In the genomic region with DNA sequence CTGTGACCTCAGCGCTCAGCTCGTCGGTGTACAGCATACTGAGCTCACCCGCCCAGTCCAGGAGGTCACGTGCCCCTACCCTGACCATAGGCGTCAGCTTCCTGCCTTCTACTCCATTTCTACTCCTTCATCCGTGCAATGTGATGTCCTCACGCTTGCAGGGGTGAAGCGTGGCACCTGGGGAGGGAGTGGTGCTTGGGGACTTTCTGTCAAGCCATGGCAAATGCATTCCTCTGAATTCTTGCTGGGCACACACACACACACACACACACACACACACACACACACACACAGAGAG, we compare ENCODE assay signal across 8 mouse cellular contexts. TPM values are rescaled to one million over a fixed set of nuclear protein-coding genes. Genes with fewer than 3 reads are reported as not detected.
DNase-seq lines count a peak whose midpoint lies in the region; ATAC-seq and TF ChIP-seq lines count a peak whose summit lies in the region.

No protein-coding gene starts in this region.

- intact Hi-C loops in gastrocnemius, postnatal 14 days (cut with DNase I; ENCODE audit: low total_unique reads): no loop called here

- TF ChIP-seq POLR2A in spleen, adult 2 months (IDR thresholded peaks at IDR 0.05; ENCODE audit: low read depth, low read length): no peak

- 19% methylated on average over 9 of the region's 9 CpGs for WGBS in liver, postnatal 0 days (ENCODE audit: insufficient replicate concordance)
- 3% methylated on average over 9 of the region's 9 CpGs for WGBS in spleen, adult 2 months

- peak overlapping the region; percentile 8; the same call in 1 of the 2 replicates for H3K9ac ChIP-seq in ES-E14 (ENCODE audit: insufficient read depth, low read depth, low read length, poor library complexity, severe bottlenecking)
- no peak overlapping the region for H3K9ac ChIP-seq in liver, postnatal 0 days (replicated peaks)

- H3K9me3 ChIP-seq in ES-E14 (ENCODE audit: control insufficient read depth, insufficient read depth, low read depth, low read length): no peaks in the 10 kb centered on the region
- no peaks in the 10 kb centered on the region for H3K9me3 ChIP-seq in liver, postnatal 0 days (ENCODE audit: low read length)

- TF ChIP-seq CTCF in liver, postnatal 0 days (IDR thresholded peaks at IDR 0.05; ENCODE audit: low read depth): no peak
- no peak for TF ChIP-seq CTCF in spleen, adult 2 months (IDR thresholded peaks at IDR 0.05; ENCODE audit: extremely low read depth, insufficient read depth, insufficient read length, insufficient replicate concordance)

- H3K27ac ChIP-seq in ES-E14 (ENCODE audit: insufficient read depth, low read depth, low read length, poor library complexity, severe bottlenecking): no peak overlapping the region
- peak overlapping the region; percentile 61 for H3K27ac ChIP-seq in liver, postnatal 0 days (ENCODE audit: low read depth)
- H3K27ac ChIP-seq in spleen, adult 2 months (ENCODE audit: insufficient read depth, low read length): 0 out of 2 replicates have a peak overlapping the region, but pooled peaks have one; percentile 1

- no peaks in the 10 kb centered on the region for H3K36me3 ChIP-seq in ES-E14 (ENCODE audit: control insufficient read depth, insufficient read depth, low read length, poor library complexity, severe bottlenecking)
- no peaks in the 10 kb centered on the region for H3K36me3 ChIP-seq in liver, postnatal 0 days (replicated peaks; ENCODE audit: insufficient read depth, low read length)
- H3K36me3 ChIP-seq in spleen, adult 2 months (ENCODE audit: control insufficient read depth, insufficient read depth, low read length): no peaks in the 10 kb centered on the region

- H3K4me2 ChIP-seq in liver, postnatal 0 days (ENCODE audit: low read depth, low read length): peak overlapping the region; percentile 68

- TF ChIP-seq EP300 in liver, postnatal 0 days (IDR thresholded peaks at IDR 0.05; ENCODE audit: low read depth): no peak

- DNase-seq in cerebellum, postnatal 10 days: peak; percentile 10 to 25
- no peak for DNase-seq in cerebellum, postnatal 36 days
- no peak for DNase-seq in ES-E14 (ENCODE audit: low read depth, low spot score)
- DNase-seq in liver, postnatal 0 days: peak; percentile 52
- peak; percentile 33 to 67 for DNase-seq in spleen, adult 2 months (ENCODE audit: low read depth in 1 of 2, low spot score in 2 of 2)
- DNase-seq in layer of hippocampus, adult 11-12 months (ENCODE audit: low spot score): no peak
- no peak for DNase-seq in gastrocnemius, postnatal 14 days

- in situ Hi-C loops in ES-E14 (cut with MboI; ENCODE audit: low sequenced_read_pairs in 2 of 2, unreplicated experiment in 2 of 2): no loop called here

- peak; percentile 66 for ATAC-seq in granulocyte monocyte progenitor cell, adult 5-6 weeks (replicated peaks; ENCODE audit: poor library complexity, severe bottlenecking)
- peak; percentile 49 for ATAC-seq in liver, postnatal 0 days

- peaks cover 0 to 17% of the 10 kb centered on the region in 2 experiments; a peak in 2 of 4 replicates for H3K4me1 ChIP-seq in ES-E14 (ENCODE audit: control insufficient read depth in 2 of 2, insufficient read depth in 2 of 2, low read length in 2 of 2, poor library complexity in 1 of 2)
- peaks cover 17% of the 10 kb centered on the region for H3K4me1 ChIP-seq in liver, postnatal 0 days (ENCODE audit: insufficient read depth)
- H3K4me1 ChIP-seq in spleen, adult 2 months (ENCODE audit: control insufficient read depth, insufficient read depth, insufficient read length): peaks cover 4% of the 10 kb centered on the region; the same call in 1 of the 2 replicates

- no peaks in the 10 kb centered on the region for H3K27me3 ChIP-seq in liver, postnatal 0 days (ENCODE audit: insufficient read depth, low read length)
- no peaks in the 10 kb centered on the region for H3K27me3 ChIP-seq in spleen, adult 2 months (ENCODE audit: control insufficient read depth, insufficient read depth, low read length)

- peak overlapping the region in 1 of 2 experiments; percentile 10; a peak in 2 of 4 replicates for H3K4me3 ChIP-seq in ES-E14 (ENCODE audit: insufficient read depth in 1 of 2, low read depth in 1 of 2, low read length in 2 of 2, poor library complexity in 1 of 2, severe bottlenecking in 1 of 2)
- peak overlapping the region; percentile 32 for H3K4me3 ChIP-seq in liver, postnatal 0 days (ENCODE audit: low read depth, low read length)
- H3K4me3 ChIP-seq in spleen, adult 2 months (ENCODE audit: extremely low read depth, insufficient read depth, insufficient read length): peak overlapping the region; percentile 42

TF ChIP-seq in ES-E14, 5 proteins besides CTCF, POLR2A, EP300 and RAD21:
- TF ChIP-seq ZNF384 (IDR thresholded peaks at IDR 0.05; ENCODE audit: low read depth, low read length) (no peak), CHD2 (IDR thresholded peaks at IDR 0.05; ENCODE audit: low read depth, low read length) (no peak), ZC3H11A (IDR thresholded peaks at IDR 0.05; ENCODE audit: borderline replicate concordance, low read depth, low read length) (no peak), HCFC1 (IDR thresholded peaks at IDR 0.05; ENCODE audit: borderline replicate concordance, insufficient read depth, low read length) (no peak), MAFK (IDR thresholded peaks at IDR 0.05; ENCODE audit: insufficient read depth, low read depth, low read length) (no peak)

RNA-seq across cellular contexts. Expression of a gene that starts 37.6 kb away (rescaled TPM):
- 116 and 129 TPM in 2 replicates for total RNA-seq in ES-E14 (2012; rRNA removed)
- total RNA-seq in granulocyte monocyte progenitor cell, adult 5-6 weeks (2014; fragmentation: Nextera tagmentation): 94.2 and 139 TPM in 2 replicates
- 119 and 124 TPM in 2 replicates for total RNA-seq in granulocyte monocyte progenitor cell, adult 5-6 weeks (2017)
- polyA plus RNA-seq in liver, postnatal 0 days (2015; fragmentation: Nextera tagmentation; extraction: Ambion mirVana): 34.4 and 38.6 TPM in 2 replicates
- polyA plus RNA-seq in spleen, adult 2 months (2012; rRNA removed): 51.9 and 79.8 TPM in 2 replicates
- total RNA-seq in gastrocnemius, postnatal 14 days (2021): 10 to 100 TPM; 25.3 to 29.0 TPM

Comparison
In these comparisons a context has a peak if more than half of its experiments do, and no peak if none do; other contexts are left out.
1. DNase-seq: peak in cerebellum, postnatal 10 days (2 of 2), liver, postnatal 0 days (single experiment) and spleen, adult 2 months (2 of 2); none in cerebellum, postnatal 36 days (0 of 2), ES-E14 (single experiment), layer of hippocampus, adult 11-12 months (single experiment) and gastrocnemius, postnatal 14 days (single experiment).